Mouse (Mus musculus) hindbrain, embryonic 13.5 days (tissue): ENCODE results near the gene Fkbp9. TPM values are rescaled to one million over a fixed set of nuclear protein-coding genes. Genes with fewer than 3 reads are reported as not detected.

ENCODE experiments used
- ATAC-seq: fragments of 200-750 bp; cut with Nextera tagmentation; 2 replicates; pipeline ENCODE4 v1.8.0; 2017; ENCODE audit warnings: moderate TSS enrichment; ENCODE audit not compliant: low FRiP score
- H3K27ac ChIP-seq: fragments of 300-500 bp; sonication (generic); 2 replicates; pipeline ENCODE4 v1.5.1; 2015; ENCODE audit warnings: inconsistent platforms, mild to moderate bottlenecking, moderate library complexity
- H3K27me3 ChIP-seq: fragments of 300-500 bp; sonication (generic); 2 replicates; pipeline ENCODE4 v1.6.1; 2015; ENCODE audit warnings: mild to moderate bottlenecking, inconsistent platforms
- H3K36me3 ChIP-seq: fragments of 300-500 bp; sonication (generic); 2 replicates; pipeline ENCODE4 v1.6.1; 2015; ENCODE audit warnings: mild to moderate bottlenecking, inconsistent platforms
- H3K4me1 ChIP-seq: fragments of 300-500 bp; sonication (generic); replicated peaks from 2 replicates; pipeline ENCODE4 v1.6.1; 2015; ENCODE audit warnings: inconsistent platforms
- H3K4me2 ChIP-seq: fragments of 300-500 bp; sonication (generic); 2 replicates; pipeline ENCODE4 v1.6.1; 2015; ENCODE audit warnings: inconsistent platforms, mild to moderate bottlenecking, moderate library complexity
- H3K4me3 ChIP-seq: fragments of 300-500 bp; sonication (generic); 2 replicates; pipeline ENCODE4 v1.5.1; 2015; ENCODE audit warnings: mild to moderate bottlenecking, inconsistent platforms
- H3K9ac ChIP-seq: fragments of 300-500 bp; sonication (generic); 2 replicates; pipeline ENCODE4 v1.6.1; 2015; ENCODE audit warnings: mild to moderate bottlenecking, inconsistent platforms
- H3K9me3 ChIP-seq: fragments of 300-500 bp; sonication (generic); 2 replicates; pipeline ENCODE4 v1.6.1; 2016; ENCODE audit warnings: inconsistent platforms
- WGBS: fragments of 180-500 bp; shearing (Covaris S2); methylation state at CpG from one replicate; pipeline ENCODE4 v1.1.7; 2015; 5-methylcytosine and 5-hydroxymethylcytosine counted together
- polyA plus RNA-seq: library from polyadenylated mRNA; unstranded; fragments of >200 nt; fragmentation: Nextera tagmentation; extraction: Ambion mirVana; gene quantifications from 2 replicates; pipeline ENCODE4 v1.2.1, GENCODE M21; 2015

Gene Fkbp9
- polyA plus RNA-seq, 1 experiment from 2014 or later, result 41.3 TPM

DNA sequence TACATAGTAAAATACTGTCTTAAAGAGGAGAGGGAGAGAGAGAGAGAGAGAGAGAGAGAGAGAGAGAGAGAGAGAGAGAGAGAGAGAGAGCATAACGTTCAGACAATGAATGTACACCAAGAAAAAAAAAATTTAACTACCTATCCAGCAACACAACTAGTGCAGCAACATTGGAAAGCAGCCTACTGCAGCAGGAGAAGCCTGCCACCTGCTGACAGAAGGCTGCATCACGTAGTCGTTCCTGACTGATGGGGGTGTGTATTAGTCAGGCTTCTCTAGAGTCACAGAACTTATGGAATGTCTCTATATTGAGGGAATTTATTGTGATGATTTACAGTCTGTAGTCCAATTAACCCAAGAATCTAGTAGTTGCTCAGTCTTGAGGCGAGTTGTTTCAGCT, 77.1 kb downstream of the Fkbp9 start:
- Histone ChIP-seq H3K9ac (no peak overlapping the region), H3K4me2 (no peak overlapping the region), H3K27me3 (no peaks in the 10 kb centered on the region), H3K4me1 (peaks cover 18% of the 10 kb centered on the region), H3K9me3 (no peaks in the 10 kb centered on the region), H3K36me3 (no peaks in the 10 kb centered on the region), H3K27ac (no peak overlapping the region), H3K4me3 (no peak overlapping the region)
- WGBS, result 15% methylated on average over 4 of the region's 4 CpGs
- ATAC-seq, result no peak

DNA sequence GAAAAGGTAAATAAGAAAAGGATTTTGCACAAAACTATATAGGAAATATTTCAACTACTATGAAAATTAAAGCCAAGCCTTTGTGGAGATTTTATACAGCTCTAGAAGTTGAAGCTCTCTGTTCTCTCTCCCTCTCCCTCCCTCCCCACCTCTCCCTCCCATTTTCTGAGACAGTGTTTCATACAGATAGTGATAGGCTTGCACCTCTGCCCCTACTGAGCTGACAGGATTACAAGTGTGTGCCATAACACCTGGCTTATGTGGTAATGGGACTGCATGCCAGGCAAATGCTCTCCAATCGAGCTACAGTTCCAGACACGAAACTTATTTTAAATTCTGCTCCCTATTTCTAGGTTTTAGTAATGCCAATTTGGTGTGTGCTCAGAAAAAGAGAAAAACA, 79.1 kb downstream of the Fkbp9 start:
- Histone ChIP-seq H3K36me3 (no peaks in the 10 kb centered on the region), H3K4me3 (no peak overlapping the region), H3K27me3 (no peaks in the 10 kb centered on the region), H3K4me2 (no peak overlapping the region), H3K9me3 (no peaks in the 10 kb centered on the region), H3K27ac (no peak overlapping the region), H3K4me1 (peaks cover 4% of the 10 kb centered on the region; the same call in 1 of the 2 replicates), H3K9ac (no peak overlapping the region)
- 89% methylated on average over 2 of the region's 2 CpGs for WGBS
- ATAC-seq, result no peak

DNA sequence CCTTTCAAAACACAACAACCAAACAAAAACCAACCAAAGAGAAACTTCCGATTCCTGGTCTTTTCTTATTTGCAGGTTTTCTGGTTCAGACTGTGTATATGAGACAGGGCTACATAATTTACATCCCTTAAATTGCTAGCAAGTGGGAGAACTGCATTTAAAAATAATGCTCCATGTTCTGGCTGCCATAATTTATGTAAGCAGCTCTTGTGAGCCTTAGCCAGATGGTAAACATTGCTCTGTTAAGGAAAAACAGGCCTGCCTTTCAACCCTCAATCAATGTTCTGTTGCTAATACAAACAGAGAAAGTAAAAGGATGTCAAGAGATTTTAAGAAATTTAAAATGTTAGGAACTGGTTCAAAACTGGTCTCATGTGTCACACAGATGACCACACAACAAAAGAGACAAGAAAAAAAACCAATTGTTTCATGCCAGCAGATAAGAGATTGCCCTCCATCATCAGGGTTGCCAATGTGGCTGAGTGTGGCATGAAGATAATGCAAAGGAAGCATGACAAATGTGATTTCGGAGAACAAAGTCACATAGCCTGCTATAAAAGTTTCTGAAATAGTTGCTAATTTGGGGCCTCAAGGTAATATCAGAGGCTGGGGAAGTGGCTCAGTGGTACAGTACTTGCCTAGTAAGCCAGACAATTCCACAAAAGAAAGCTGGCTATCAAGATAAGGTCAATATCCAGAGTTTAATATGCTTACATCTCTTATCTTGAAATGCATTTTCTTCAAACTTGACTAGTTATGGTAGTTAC, 81.4 kb downstream of the Fkbp9 start:
- no peaks in the 10 kb centered on the region for H3K36me3 ChIP-seq
- no peaks in the 10 kb centered on the region for H3K4me1 ChIP-seq
- no peak for ATAC-seq
- H3K9me3 ChIP-seq, result no peaks in the 10 kb centered on the region
- no peak overlapping the region for H3K9ac ChIP-seq
- H3K27ac ChIP-seq, result no peak overlapping the region
- no peaks in the 10 kb centered on the region for H3K27me3 ChIP-seq
- no peak overlapping the region for H3K4me3 ChIP-seq
- no peak overlapping the region for H3K4me2 ChIP-seq
- 84% methylated on average over 2 of the region's 2 CpGs for WGBS

DNA sequence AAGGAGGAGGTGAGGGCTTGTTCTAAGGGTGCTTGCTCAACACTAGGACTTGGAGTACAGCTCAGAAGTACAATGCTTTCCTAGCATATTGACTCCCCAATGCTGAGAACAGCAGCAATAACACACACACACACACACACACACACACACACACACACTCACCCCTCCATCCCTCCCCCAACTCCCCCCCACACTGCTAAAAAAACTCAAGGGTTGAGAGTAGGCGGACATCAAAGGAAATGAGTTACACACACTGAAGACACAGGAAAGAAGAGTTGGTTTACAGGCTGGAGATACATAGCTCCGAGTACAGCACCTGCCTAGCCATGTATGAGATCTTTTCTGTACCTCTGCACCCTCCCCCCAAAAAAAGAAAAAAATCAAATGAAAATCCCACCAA, 84.4 kb downstream of the Fkbp9 start:
- H3K4me3 ChIP-seq, result no peak overlapping the region
- H3K27me3 ChIP-seq, result no peaks in the 10 kb centered on the region
- ATAC-seq, result no peak
- H3K4me1 ChIP-seq, result no peaks in the 10 kb centered on the region
- no peak overlapping the region for H3K27ac ChIP-seq
- no peak overlapping the region for H3K9ac ChIP-seq
- H3K36me3 ChIP-seq, result no peaks in the 10 kb centered on the region
- H3K9me3 ChIP-seq, result no peaks in the 10 kb centered on the region
- H3K4me2 ChIP-seq, result no peak overlapping the region
- 80% methylated on average over 2 of the region's 2 CpGs for WGBS

DNA sequence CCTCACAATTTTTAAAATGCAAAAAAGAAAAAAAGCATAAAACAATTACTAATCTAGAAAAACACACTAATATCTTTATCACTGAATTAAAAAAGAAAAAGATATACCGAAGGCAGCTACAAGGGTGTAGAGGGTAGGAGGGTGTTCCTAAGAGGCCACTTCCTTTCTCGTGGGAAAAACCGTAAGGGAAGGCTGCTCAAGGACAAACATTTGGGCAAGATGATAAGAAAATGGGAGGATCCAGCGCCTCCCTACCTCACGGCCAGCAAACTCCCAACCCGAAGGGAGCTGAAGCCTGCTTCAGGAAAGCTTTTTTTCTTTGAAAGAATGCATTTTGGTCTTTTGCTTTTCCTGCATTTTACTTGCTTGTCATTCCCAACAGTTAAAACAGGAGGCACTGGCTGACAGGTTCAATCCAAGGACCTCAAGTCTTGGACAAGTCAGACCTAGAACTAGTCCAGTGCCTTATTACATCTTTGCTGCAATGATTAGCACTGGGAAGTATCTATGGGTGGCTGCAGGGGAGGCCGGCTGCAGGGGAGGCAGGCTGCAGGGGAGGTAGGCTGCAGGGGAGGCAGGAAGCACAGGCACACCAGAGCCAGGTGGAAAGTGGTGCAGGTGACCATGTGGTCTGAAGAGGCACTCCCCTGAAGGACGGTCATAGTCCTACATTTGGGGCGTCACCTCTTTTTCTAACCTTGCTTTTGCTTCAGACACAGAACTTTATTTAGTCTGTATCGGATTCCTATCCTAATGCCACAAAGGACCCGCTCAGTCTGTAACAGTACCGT, 85.9 kb downstream of the Fkbp9 start:
- Histone ChIP-seq H3K4me3 (no peak overlapping the region), H3K4me1 (peaks cover 9% of the 10 kb centered on the region), H3K27me3 (no peaks in the 10 kb centered on the region), H3K4me2 (no peak overlapping the region), H3K9me3 (no peaks in the 10 kb centered on the region), H3K27ac (no peak overlapping the region), H3K9ac (no peak overlapping the region), H3K36me3 (no peaks in the 10 kb centered on the region)
- WGBS, result 80% methylated on average over 12 of the region's 12 CpGs
- ATAC-seq, result no peak

DNA sequence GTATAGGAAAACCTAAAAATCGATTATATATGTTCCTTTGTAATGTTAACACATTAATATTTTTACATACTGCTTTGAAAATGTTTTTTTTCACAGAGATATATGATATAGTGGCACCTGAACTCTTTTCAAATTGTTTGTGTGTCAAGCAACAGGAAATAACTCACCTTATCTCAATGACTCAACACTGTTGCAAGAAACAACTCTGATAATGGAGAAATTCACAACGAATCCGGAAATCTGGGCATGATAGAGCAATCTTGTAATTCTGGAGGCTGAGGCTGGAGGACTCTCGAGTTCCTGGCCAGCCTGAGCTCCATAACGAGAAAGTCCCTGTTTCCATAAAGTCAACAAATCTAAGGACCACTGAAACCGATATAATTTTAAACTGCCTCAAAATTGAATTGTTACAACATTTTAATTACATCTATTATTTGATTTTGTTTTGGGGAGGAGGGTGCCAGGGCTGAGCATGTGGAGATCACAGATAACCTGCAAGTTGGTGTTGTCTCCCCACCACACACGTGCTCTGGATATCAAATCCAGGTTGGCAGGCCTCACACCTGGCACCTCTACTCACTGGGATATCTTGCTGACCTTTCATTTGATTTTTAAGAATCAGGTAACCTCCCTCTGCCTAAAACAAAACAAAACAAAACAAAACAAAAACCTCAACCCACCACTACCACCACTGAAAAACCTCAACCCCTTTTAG, 87.6 kb downstream of the Fkbp9 start:
- Histone ChIP-seq H3K4me3 (no peak overlapping the region), H3K4me2 (no peak overlapping the region), H3K36me3 (no peaks in the 10 kb centered on the region), H3K9ac (no peak overlapping the region), H3K27ac (no peak overlapping the region), H3K27me3 (no peaks in the 10 kb centered on the region), H3K4me1 (peaks cover 10% of the 10 kb centered on the region), H3K9me3 (no peaks in the 10 kb centered on the region)
- ATAC-seq, result no peak
- 91% methylated on average over 7 of the region's 7 CpGs for WGBS

DNA sequence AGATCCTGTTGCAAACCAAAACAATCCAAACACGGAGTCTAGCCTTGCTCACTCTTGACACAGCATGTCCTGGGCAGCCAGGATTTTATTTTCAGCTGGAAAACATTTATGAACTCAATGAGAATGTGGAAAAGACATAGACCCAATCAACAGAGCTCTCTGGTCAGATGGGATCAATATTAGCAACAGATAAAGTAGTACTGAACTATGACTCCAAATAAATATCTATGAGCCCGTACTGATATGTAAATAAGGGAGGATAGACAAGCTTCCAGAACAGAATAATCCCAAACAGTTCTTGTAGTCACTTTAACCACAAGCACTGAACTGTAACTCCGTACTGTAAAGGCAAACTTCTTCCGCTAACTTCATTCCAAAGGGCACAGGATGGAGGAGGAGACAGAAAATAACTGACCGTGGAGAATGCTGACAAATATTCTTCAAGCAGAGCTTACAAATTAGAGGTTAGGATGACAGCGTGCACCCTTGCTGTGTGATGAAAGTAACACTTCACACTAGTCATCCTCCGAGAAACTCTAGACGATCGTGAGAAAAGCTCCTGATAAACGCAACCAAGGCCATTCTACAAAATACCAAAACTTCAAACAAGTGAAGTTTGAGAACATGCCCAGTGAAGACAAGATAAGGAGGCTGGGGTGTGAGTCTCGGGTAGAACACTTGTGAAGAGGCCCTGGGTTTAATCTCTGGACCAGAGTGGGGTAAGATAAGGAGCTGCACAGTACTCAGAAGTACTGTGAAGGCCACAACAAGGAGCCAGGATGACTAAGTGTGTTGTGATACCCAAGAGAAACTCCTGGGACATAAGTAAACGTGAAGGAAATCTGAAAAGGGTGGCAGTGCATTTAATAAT, 88.6 kb downstream of the Fkbp9 start:
- ATAC-seq, result no peak

DNA sequence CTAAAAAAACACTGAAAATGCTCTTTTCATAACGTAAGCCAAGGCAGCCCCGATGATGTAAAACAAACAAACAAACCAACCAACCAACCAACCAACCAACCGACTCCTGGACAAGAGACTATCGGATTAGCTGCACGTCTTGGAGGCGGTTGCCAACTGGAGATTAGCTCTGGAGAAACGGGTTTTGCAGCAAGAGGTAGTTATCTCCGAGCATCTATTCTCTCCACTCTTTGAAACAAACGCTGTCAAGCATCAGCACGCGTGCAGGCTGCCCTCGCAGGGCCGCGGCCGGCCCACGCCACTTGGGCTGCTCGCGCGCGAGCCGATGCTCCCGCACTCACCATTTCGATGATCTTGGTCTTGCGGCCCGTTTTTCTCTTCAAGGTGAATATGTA, 91.5 kb downstream of the Fkbp9 start:
- Histone ChIP-seq H3K27me3 (0 out of 2 replicates have a peak, but pooled peaks cover 6% of the 10 kb centered on the region), H3K4me2 (peak overlapping the region; percentile 63), H3K36me3 (no peaks in the 10 kb centered on the region), H3K27ac (peak overlapping the region; percentile 93), H3K4me1 (peaks cover 14% of the 10 kb centered on the region), H3K9ac (peak overlapping the region; percentile 86), H3K4me3 (peak overlapping the region; percentile 68), H3K9me3 (no peaks in the 10 kb centered on the region)
- ATAC-seq, result no peak
- under 1% methylated on average over 25 of the region's 25 CpGs for WGBS

More for the DNA sequence above, 88.6 kb downstream of the Fkbp9 start:
- H3K36me3 ChIP-seq, result no peaks in the 10 kb centered on the region
- H3K4me2 ChIP-seq, result no peak overlapping the region
- 83% methylated on average over 12 of the region's 12 CpGs for WGBS
- H3K4me3 ChIP-seq, result no peak overlapping the region
- H3K4me1 ChIP-seq, result peaks cover 14% of the 10 kb centered on the region
- H3K27me3 ChIP-seq, result no peaks in the 10 kb centered on the region
- H3K9ac ChIP-seq, result no peak overlapping the region
- H3K27ac ChIP-seq, result no peak overlapping the region
- H3K9me3 ChIP-seq, result no peaks in the 10 kb centered on the region

DNA sequence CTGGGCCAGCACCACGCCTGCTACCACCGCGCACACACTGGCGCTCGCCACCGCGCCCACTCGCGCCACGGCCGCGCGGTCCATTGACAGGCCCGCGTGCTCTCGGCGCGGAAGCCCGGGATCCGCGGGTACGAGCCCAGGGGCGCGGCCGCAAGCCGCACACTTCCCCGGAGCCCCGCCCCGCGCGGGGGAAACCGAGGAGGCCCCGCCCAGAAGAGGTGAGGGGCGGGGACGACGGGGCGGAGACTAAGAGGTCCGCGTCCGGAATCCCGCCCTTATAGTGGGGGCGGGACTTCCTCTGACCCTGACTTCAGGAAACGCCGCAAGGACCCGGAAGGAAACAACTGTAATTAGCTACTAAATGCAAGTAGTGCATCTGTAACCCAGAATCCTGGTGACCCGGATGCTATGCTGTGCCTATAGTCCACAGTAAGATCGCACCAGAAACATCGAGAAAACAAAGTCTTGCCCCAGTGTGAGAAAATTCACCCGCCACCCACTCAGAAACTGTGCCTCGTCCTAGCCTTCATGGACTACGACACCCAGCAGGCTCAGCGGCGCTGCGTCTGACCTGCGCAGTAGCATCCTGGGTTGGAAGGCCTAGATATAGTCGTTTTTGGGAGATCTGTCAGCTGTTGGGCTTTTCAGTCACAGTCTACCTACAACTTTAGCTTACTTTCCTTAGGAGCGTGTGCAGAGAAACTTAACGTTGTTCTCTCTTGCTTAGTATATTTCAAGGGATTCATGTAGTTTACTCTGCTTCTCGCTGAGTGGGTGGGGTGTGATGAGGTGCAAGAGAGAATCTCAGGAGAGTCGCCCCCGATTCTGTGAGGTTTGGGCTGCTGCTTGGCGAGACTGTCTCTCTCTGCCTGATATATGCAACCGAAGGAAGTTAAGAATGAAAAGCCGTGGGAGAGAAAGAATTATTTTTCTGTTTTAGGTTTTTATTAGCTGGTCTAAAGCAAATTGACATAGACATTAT, 92.2 kb downstream of the Fkbp9 start, which contains the start of the genes Nt5c3 and Vmn1r4:
Nt5c3 (minus strand) TSS at position 207 of the 982 bp plus-strand sequence.
Vmn1r4 (plus strand) TSS at position 290 of the 982 bp plus-strand sequence.
- Histone ChIP-seq H3K36me3 (no peaks in the 10 kb centered on the region), H3K27me3 (0 out of 2 replicates have a peak, but pooled peaks cover 6% of the 10 kb centered on the region), H3K9me3 (no peaks in the 10 kb centered on the region), H3K4me3 (peak within 1 kb of the TSS; percentile 68), H3K9ac (peak within 1 kb of the TSS; percentile 86), H3K4me2 (peak within 1 kb of the TSS; percentile 63), H3K27ac (peak within 1 kb of the TSS; percentile 93), H3K4me1 (peaks cover 14% of the 10 kb centered on the region)
- peak; percentile 98 for ATAC-seq
- 3% methylated on average over 64 of the region's 64 CpGs for WGBS
